Mouse (Mus musculus): ENCODE data around the gene Tfe3.
A peak's percentile ranks its signal among the peaks of the same experiment; 100 is the strongest.
"Not testable (repeated sequence)": the region's sequence is repeated elsewhere in the genome, so short reads cannot be mapped to it uniquely, and the experiment has no call there.

Gene Tfe3

DNA sequence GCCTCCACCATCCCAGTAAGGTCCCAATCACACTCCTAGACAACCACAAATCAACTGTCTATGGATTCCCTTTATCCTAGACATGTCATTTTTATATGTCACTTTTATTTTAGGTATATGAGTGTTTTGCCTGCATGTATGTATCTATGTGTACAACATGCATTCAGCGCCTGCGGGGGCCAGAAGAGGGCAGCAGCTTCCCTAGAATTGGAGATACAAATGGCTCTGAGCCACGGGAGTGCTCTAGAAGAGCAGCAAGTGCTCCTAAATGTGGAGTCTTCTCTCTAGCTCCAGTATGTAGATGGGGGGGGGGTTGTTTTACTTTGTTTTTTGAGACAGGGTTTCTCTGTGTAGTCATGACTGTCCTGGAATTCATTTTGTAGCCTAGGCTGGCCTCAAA lies 8.7 kb upstream of the Tfe3 start:
- DNase-seq = not testable (repeated sequence)

- DNase-seq = no peak
Observed at GRCm38 (mm10) chrX:7762921-7763197, 499 bp downstream of the Tfe3 start.

DNA sequence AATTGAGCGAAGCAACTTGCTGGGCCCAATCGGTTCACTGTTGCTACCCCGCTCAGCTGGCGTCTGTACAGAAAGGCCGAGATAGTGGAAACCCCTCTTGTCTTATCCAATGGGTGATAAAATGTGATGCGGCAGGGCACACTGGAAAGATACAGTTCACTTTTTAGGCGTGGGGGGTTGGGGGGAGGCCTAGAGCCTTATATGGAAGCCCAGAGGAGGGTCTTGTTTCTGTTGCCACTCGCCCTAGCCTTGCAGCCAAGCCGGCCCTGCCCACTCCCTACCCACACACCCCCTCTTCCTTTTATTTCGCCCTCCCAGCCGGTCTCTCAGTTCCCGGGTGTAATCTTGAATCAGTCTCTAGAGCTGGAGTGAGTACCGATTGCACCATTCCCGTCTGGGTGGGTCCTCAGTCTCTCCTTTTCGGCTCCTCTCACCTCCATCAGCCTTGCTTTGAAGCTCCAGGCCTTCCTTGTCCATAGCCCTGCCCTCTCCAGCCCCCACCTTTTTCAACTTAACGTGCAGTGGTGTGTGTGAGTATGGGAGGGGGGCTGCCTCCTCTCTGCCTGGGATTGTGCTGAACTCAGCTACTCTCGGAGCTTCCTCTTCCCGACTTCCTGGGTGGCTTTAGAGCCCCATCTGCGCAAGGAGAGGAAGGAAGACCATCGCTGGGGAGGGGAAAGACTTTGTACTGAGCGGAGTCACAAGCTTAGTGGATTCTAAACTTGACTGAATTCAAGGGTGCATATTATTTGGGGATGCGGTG lies 1.5 kb downstream of the Tfe3 start:
- DNase-seq = peak in 1 of 2 experiments; percentile 12

DNA sequence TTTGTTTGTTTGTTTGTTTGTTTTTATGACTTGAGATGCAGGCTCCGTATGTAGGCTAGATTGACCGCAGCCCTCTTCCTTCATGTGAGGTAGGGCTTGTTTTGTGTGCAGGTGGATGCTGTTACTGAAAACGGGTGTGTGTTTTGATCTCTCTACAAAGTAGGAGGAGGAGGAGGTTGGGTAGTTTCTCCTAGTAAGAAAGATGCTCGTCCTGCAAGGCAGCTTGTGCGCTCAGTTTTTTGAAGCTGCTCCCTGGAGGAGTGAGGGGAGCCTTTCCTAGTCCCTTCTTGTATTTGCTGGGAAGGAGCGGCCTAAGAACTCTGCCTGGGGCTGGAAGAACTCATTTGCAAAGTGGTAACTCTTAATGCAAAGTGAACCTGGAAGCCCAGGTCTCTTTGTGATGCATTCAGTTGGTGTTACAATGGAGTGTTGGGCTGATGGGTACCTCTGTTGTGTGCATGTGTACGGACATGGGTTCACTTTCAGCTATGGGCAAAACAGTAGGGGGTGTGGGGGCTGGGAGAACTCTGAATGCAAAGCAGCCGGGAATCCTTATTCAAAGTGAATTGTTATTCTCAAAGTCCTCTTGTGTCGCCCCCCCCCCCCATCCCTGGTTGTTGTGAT lies 2.4 kb downstream of the Tfe3 start:
- no peak for DNase-seq

- DNase-seq = no peak
Observed at GRCm38 (mm10) chrX:7765281-7765670, 2.9 kb downstream of the Tfe3 start.

DNA sequence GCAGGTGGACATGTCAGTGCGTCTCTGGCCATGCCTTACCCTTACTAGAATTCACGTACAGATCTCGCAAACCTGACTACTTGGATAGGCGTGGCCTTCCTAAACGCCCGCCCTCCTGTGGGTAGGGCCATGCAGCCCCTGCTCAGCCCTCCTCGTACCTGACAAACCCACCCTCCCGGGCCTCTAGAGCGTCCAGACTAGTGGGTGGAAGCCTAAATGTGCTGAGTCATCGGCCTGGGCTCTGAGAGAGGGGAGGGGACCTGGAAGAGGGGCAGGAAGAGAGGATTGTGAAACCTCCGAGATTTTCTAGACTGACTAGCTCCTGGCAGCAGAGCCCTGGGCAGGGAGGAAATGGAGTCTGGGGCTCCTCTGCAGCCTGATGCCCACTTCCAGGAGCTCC lies 3.4 kb downstream of the Tfe3 start:
- no peak for DNase-seq

DNA sequence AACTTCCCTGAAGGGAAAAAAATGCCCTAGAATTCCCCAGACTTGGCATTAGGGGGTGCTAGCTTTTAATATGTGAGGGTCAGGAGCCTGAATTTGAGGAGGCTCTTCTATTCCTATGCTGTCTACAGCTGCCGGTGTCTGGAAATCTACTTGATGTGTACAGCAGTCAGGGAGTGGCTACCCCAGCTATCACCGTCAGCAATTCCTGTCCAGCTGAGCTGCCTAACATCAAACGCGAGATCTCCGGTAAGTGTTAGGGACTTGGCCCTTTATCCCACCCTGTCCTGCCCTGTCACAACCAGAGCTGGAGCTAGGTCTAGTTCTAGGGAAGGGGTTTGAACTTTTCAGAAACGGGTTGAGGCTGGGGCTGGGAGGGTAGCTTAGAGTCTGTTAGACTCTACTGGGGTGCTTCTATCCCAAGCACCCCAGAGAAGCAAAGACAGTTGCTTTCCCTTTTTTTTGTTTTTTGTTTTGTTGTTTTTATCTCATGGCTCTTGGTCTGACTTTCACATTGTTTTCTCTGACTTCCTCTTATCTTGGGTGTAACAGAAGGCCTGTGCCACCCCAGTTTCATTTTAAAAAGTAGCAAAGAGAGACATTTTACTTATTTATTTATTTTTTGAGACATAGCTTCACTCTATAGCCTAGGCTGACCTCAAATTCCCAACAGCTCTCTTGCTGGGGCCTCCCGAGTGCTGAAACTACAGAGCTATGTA lies 7.1 kb downstream of the Tfe3 start:
- no peak for DNase-seq

GRCm38 (mm10) chrX:7772766-7773165 lies 10.4 kb downstream of the Tfe3 start:
- DNase-seq = no peak

- no peak for DNase-seq
Observed at GRCm38 (mm10) chrX:7775501-7776205, 13.3 kb downstream of the Tfe3 start.

DNA sequence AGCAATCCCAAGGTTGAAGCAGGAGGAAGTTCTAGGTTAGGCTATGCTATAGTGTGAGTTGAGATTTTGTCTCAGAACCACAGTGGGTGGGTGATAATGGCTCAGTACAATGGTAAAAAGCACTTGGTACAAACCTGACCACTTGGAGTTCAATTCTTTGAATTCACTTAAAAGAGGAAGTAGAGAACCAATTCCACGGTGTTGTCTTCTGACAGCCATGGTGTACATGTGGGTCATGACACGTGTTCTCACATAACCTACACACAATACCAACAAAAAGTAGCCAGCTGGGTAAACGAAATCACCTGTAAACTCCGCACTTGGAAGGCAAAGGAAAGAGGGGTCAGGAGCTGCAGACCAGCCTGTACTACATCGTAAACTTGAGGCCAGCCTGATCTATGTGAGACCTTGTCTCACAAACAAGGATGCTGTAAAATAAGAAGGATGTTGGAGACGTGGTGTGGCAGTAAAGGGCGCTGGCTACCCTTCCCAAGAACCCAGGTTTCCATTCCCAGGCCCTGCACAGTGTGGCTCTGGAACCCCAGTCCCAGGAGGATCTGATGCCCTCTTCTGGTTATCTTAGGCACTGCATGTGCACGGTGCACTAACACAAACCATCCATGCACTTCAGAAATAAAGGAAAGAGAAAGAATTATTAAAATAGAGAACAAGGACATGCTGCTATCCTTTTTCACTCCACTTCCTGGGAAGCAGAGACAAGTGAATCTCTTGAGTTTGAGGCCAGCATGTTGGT lies 14.1 kb downstream of the Tfe3 start:
- DNase-seq = no peak

GRCm38 (mm10) chrX:7778450-7779244 lies 16.3 kb downstream of the Tfe3 start:
- no peak for DNase-seq

DNA sequence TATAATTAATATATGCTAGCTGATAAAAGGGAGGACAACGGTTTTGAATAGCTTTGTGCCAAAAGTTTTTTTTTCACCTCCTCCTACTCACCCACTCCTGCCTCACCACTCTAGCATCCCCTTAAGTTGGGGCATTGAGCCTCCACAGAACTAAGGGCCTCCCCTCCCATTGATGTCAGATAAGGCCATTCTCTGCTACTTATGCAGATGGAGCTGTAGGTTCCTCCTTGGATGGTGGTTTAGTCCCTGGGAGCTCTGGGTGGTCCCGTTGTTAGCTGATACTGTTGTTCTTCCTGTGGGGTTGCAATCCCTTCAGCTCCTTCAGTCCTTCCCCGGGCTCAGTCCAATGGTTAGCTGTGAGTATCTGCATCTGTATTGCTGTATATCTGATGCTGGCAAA lies 16.9 kb downstream of the Tfe3 start:
- no peak for DNase-seq

- DNase-seq = no peak
Observed at GRCm38 (mm10) chrX:7782603-7783092, 20.3 kb downstream of the Tfe3 start.

DNA sequence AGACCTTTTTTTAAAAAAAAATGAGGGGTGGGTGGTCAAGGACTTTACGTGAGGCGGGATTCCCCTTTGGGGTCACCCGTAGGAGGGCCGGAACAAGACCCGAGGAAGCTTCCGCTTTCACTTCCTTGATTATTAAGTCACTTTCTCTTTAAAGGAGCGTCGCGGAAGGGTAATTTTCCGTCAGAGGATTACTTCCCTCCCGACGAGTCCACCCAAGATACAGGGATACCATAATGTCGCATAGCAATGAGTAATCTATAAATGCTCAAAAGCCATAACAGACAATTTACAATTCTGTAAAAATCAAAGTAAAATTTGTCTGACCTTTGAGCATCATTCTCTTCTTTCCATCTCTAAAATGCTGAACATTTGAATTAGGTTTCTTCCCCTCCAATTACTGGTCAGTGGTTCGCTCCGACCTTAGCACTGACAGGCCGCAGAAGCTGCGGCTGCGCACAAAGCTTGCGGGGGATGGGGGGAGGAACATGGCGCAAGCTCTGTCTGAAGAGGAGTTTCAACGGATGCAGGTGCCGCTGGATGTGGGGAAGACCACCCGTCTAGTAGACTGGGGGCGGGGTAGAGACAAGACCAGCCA lies 27.3 kb downstream of the Tfe3 start, which contains the start of gene Gripap1:
Gene Gripap1 (plus strand): TSS at position 224 of the 595 bp plus-strand sequence.
- peak; percentile 68 to 73 for DNase-seq

GRCm38 (mm10) chrX:7790309-7790708 lies 27.9 kb downstream of the Tfe3 start:
- DNase-seq = no peak

DNA sequence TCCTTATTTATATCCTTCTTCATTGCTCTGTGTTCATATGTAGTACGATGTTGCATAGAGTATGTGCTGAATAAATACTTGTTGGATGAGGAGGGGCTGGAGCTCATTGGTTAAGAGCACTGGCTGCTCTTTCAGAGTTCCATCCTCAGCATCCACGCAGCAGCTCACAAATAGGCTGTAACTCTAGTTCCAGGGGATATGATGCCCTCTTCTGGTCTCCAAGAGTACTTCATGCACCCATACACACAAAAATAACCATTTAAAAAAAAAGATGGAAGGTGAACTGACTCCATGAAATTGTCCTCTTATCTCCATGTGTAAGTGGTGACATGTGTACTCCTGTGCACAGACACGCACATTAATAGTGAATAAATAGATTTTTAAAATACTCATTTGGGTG lies 31.0 kb downstream of the Tfe3 start:
- no peak for DNase-seq

GRCm38 (mm10) chrX:7795016-7795415 lies 32.7 kb downstream of the Tfe3 start:
- no peak for DNase-seq

DNA sequence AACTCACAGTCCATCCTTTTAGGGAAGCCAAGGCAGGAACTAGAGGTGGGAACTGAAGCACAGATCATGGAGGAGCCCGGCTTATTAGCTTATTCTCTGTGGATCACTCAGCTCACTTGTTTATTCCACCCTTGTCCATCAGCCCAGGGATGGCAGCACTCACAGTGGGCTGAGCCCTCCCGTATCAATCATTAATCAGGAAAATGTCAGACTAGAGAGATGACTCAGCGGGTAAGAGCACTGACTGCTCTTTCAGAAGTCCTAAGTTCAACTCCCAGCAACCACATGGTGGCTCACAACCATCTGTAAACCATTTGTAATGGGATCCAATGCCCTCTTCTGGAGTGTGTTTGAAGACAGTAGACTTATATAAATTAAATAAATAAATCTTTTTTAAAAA lies 35.0 kb downstream of the Tfe3 start:
- no peak for DNase-seq

DNA sequence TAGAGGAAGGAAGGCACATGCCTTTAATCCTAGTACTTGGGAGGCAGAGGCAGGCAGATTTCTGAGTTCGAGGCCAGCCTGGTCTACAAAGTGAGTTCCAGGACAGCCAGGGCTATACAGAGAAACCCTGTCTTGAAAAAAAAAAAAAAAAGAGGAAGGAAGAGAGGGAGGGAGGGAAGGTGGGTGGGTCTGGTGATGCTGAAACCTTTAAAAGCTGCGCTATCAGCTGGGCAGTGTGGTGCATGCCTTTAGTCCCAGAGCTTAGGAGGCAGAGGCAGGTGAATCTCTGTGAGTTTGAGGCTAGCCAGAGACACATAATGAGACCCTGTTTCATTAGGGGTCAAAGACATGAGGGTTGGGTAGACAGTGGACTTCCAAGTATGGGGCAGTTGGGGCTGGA lies 39.8 kb downstream of the Tfe3 start:
- DNase-seq = not testable (repeated sequence)

DNA sequence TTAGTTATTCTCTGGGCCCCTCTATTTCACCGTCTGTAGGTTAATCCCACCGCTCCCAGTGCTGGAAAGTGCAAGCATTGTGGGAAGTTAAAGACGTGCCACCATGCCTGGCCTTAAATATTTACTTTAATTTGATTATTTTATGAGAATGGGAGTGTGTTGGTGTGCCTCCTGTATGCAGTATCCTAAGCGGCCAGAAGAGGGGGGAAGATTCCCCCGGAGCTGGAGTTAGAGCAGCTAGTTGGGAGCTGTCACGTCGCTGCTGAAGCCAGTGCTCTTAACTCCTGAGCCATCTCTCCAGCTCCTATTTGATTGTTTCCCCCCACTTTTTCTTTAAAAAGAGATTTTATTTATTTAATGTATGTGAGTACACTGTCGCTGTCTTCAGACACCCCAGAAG lies 52.7 kb downstream of the Tfe3 start:
- not testable (repeated sequence) for DNase-seq

Measured in thymus, adult 18-20 months (tissue).